ENCODE assay signal across 8 mouse cellular contexts in the genomic region with DNA sequence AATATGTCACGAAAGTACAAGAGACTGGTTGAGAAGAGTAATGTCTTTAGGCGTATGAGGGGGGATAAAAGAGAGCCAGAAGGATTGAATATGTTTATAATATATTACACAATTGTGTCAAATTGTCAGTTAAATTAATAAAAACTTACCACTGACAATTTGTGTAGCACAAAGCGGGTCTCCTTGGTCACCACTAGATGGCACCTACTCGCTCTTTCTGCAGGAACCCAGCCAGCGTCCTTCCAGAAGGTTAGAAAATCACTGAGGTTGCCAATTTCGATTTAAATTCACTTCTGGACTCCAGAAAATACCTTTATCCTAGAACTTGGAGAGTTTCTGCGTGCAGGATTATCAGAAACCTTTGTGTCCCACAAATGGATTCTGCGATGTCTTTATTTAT.
DNase-seq lines count a peak whose midpoint lies in the region; ATAC-seq and TF ChIP-seq lines count a peak whose summit lies in the region.

No protein-coding gene starts in this region.

- TF ChIP-seq CTCF in heart, adult 2 months (IDR thresholded peaks at IDR 0.05), result peak; percentile 83

- H3K27me3 ChIP-seq in heart, adult 2 months (ENCODE audit: control insufficient read depth, insufficient read depth, low read length), result no peaks in the 10 kb centered on the region
- no peaks in the 10 kb centered on the region for H3K27me3 ChIP-seq in embryonic facial prominence, embryonic 11.5 days (ENCODE audit: control insufficient read depth, insufficient read depth, low read length)
- H3K27me3 ChIP-seq in limb, embryonic 14.5 days (ENCODE audit: control insufficient read depth, insufficient read depth, low read length), result no peaks in the 10 kb centered on the region
- no peaks in the 10 kb centered on the region for H3K27me3 ChIP-seq in forebrain, embryonic 10.5 days (ENCODE audit: poor library complexity, severe bottlenecking)

- no peak for TF ChIP-seq EP300 in heart, adult 2 months (IDR thresholded peaks at IDR 0.05; ENCODE audit: insufficient read depth, low read depth, low read length)

- no peaks in the 10 kb centered on the region for H3K9me3 ChIP-seq in embryonic facial prominence, embryonic 11.5 days (replicated peaks; ENCODE audit: control insufficient read depth, low read length)
- H3K9me3 ChIP-seq in limb, embryonic 14.5 days (ENCODE audit: control insufficient read depth, low read length), result no peaks in the 10 kb centered on the region
- no peaks in the 10 kb centered on the region for H3K9me3 ChIP-seq in forebrain, embryonic 10.5 days

- H3K4me2 ChIP-seq in embryonic facial prominence, embryonic 11.5 days (ENCODE audit: low read depth, low read length), result no peak overlapping the region
- no peak overlapping the region for H3K4me2 ChIP-seq in limb, embryonic 14.5 days (replicated peaks; ENCODE audit: low read depth, low read length, severe bottlenecking)

- no peak for TF ChIP-seq POLR2A in heart, adult 2 months (IDR thresholded peaks at IDR 0.05; ENCODE audit: insufficient read depth, low read depth, low read length)
- no peak for TF ChIP-seq POLR2A in limb, embryonic 14.5 days (IDR thresholded peaks at IDR 0.05; ENCODE audit: borderline replicate concordance, extremely low read depth, insufficient read depth, insufficient read length)

- no peaks in the 10 kb centered on the region for H3K4me1 ChIP-seq in heart, adult 2 months (ENCODE audit: control insufficient read depth, insufficient read depth, low read length)
- H3K4me1 ChIP-seq in embryonic facial prominence, embryonic 11.5 days (ENCODE audit: control insufficient read depth, insufficient read depth, low read length), result no peaks in the 10 kb centered on the region
- peaks cover 16% of the 10 kb centered on the region for H3K4me1 ChIP-seq in limb, embryonic 14.5 days (ENCODE audit: control insufficient read depth, insufficient read depth, low read length)
- H3K4me1 ChIP-seq in forebrain, embryonic 10.5 days, result peaks cover 23% of the 10 kb centered on the region

- ATAC-seq in embryonic facial prominence, embryonic 11.5 days (replicated peaks; ENCODE audit: insufficient number of reproducible peaks, low FRiP score, low TSS enrichment, low read depth), result no peak
- ATAC-seq in limb, embryonic 14.5 days (ENCODE audit: low FRiP score, low read depth), result 0 out of 2 replicates have a peak, but pooled peaks have one; percentile 51

- no peak overlapping the region for H3K9ac ChIP-seq in heart, adult 2 months (ENCODE audit: low read depth, low read length)
- H3K9ac ChIP-seq in embryonic facial prominence, embryonic 11.5 days (replicated peaks; ENCODE audit: low read length), result no peak overlapping the region
- no peak overlapping the region for H3K9ac ChIP-seq in limb, embryonic 14.5 days (ENCODE audit: low read depth, low read length, severe bottlenecking)

- H3K79me2 ChIP-seq in heart, adult 2 months (replicated peaks; ENCODE audit: control insufficient read depth, insufficient read depth, low read length), result no peaks in the 10 kb centered on the region

- no peak overlapping the region for H3K4me3 ChIP-seq in heart, adult 2 months
- H3K4me3 ChIP-seq in embryonic facial prominence, embryonic 11.5 days (ENCODE audit: low read depth, low read length), result no peak overlapping the region
- no peak overlapping the region for H3K4me3 ChIP-seq in limb, embryonic 14.5 days (replicated peaks; ENCODE audit: low read length)
- no peak overlapping the region for H3K4me3 ChIP-seq in forebrain, embryonic 10.5 days

- H3K36me3 ChIP-seq in heart, adult 2 months (ENCODE audit: control insufficient read depth, insufficient read depth, low read length), result no peaks in the 10 kb centered on the region
- H3K36me3 ChIP-seq in embryonic facial prominence, embryonic 11.5 days (replicated peaks; ENCODE audit: control insufficient read depth, insufficient read depth, low read depth, low read length), result no peaks in the 10 kb centered on the region
- H3K36me3 ChIP-seq in limb, embryonic 14.5 days (ENCODE audit: control insufficient read depth, insufficient read depth, low read length), result no peaks in the 10 kb centered on the region
- no peaks in the 10 kb centered on the region for H3K36me3 ChIP-seq in forebrain, embryonic 10.5 days (replicated peaks)

- peak in 1 of 2 experiments; percentile 22 for DNase-seq in heart, adult 2 months
- DNase-seq in heart, postnatal 25 days (ENCODE audit: low spot score), result no peak
- peak; percentile 78 for DNase-seq in 3T3-L1 (ENCODE audit: low read depth, low spot score)
- peak; percentile 15 for DNase-seq in adrenal gland, adult 8-10 months
- peak; percentile 81 for DNase-seq in embryonic facial prominence, embryonic 11.5 days (ENCODE audit: low spot score)
- peak; percentile 73 for DNase-seq in limb, embryonic 14.5 days (ENCODE audit: low spot score)
- peak; percentile 39 for DNase-seq in retina, postnatal 7 days (ENCODE audit: low read depth, low spot score)
- no peak for DNase-seq in forebrain, embryonic 10.5 days (ENCODE audit: extremely low spot score, low spot score)

- intact Hi-C loops in heart, adult 2 months (cut with DNase I), result loop anchor here (10.0 kb wide), 3 partner anchors 117 to 307 kb away; a partner anchor contains a TSS
- intact Hi-C loops in heart, postnatal 25 days (cut with DNase I), result loop anchor here (10.0 kb wide), 3 partner anchors 177 to 387 kb away; a partner anchor contains a TSS

- no peak overlapping the region for H3K27ac ChIP-seq in heart, adult 2 months
- no peak overlapping the region for H3K27ac ChIP-seq in embryonic facial prominence, embryonic 11.5 days (replicated peaks; ENCODE audit: low read depth, low read length)
- H3K27ac ChIP-seq in limb, embryonic 14.5 days (replicated peaks; ENCODE audit: low read depth, low read length), result no peak overlapping the region
- no peak overlapping the region for H3K27ac ChIP-seq in forebrain, embryonic 10.5 days

- 35% methylated on average over 8 of the region's 8 CpGs for WGBS in heart, adult 2 months
- WGBS in embryonic facial prominence, embryonic 11.5 days, result 32% methylated on average over 8 of the region's 8 CpGs
- WGBS in limb, embryonic 14.5 days, result 33% methylated on average over 8 of the region's 8 CpGs
- WGBS in forebrain, embryonic 10.5 days, result 34% methylated on average over 8 of the region's 8 CpGs

Comparison
In these comparisons a context has a peak if more than half of its experiments do, and no peak if none do; other contexts are left out.
1. DNase-seq: peak in 3T3-L1 (single experiment), adrenal gland, adult 8-10 months (single experiment), embryonic facial prominence, embryonic 11.5 days (single experiment), limb, embryonic 14.5 days (single experiment) and retina, postnatal 7 days (single experiment); none in heart, postnatal 25 days (single experiment) and forebrain, embryonic 10.5 days (single experiment).